In the genomic region with DNA sequence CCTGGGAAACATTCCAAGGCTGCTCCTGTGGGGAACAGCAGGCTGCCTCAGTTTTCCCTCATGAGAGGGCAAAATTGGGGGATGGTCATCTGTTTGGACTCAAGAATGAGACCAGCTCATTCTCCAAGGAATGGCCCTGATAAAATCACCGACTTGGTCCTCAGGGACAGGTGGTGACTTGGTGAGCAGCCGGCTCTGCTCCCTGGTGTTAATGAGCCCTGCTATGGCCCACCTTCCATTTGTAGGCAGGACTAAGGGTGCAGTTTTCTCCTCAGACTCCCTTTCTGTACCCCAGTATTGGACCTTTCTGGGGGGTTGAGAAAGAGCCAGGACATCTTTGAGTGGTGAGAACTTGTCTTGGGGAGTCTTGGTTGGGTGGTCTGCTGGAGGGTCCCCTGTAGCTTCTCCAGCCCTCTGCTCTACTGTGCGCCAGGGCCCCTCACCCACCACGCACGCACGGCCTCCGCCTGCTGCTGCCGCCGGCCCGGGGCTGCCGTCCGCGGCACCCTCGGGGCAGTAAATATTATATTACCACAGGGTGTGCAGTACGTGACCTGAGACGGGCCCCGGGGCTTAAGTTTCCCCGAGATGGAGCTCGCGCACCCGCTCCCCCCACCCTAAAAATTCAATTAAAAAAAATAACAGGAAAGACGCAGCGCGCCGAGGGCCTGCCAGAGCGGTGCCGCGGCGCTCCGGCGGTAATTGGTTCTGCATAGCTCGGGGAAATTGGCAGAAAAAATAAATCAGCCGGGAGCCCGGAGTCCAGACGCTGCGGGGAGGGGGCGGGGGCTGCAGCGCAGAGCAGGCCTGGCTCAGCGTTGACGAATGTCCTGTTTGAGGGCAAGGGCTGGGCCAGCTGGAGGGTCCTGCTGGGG, we compare ENCODE assay signal across 9 mouse cellular contexts.
DNase-seq lines count a peak whose midpoint lies in the region; ATAC-seq and TF ChIP-seq lines count a peak whose summit lies in the region.
"Had no signal": no experiment of that assay in that cellular context is flagged by ENCODE, and none has a peak within 500 bp of the region (broad histone marks: within the 10 kb centered on the region; RNA-seq: fewer than 3 reads in every experiment).

No protein-coding gene starts in this region.

- intact Hi-C loops in left cerebral cortex, postnatal 36 days (cut with DNase I), result no loop called here

- peak overlapping the region; percentile 48 for H3K4me3 ChIP-seq in testis, adult 2 months (ENCODE audit: control insufficient read depth, low read depth, low read length)
- peak overlapping the region; percentile 37 for H3K4me3 ChIP-seq in embryonic facial prominence, embryonic 15.5 days (replicated peaks)
- peak overlapping the region; percentile 37 for H3K4me3 ChIP-seq in hindbrain, embryonic 12.5 days

- H3K27me3 ChIP-seq in testis, adult 2 months (ENCODE audit: control insufficient read depth, insufficient read depth, low read length), result no peaks in the 10 kb centered on the region
- peaks cover 3% of the 10 kb centered on the region for H3K27me3 ChIP-seq in embryonic facial prominence, embryonic 15.5 days
- peaks cover 26% of the 10 kb centered on the region for H3K27me3 ChIP-seq in hindbrain, embryonic 12.5 days

- H3K27ac ChIP-seq in testis, adult 2 months (ENCODE audit: control insufficient read depth, insufficient read depth, low read depth, low read length), result no peak overlapping the region
- peak overlapping the region; percentile 70 for H3K27ac ChIP-seq in embryonic facial prominence, embryonic 15.5 days (replicated peaks)
- H3K27ac ChIP-seq in hindbrain, embryonic 12.5 days, result peak overlapping the region; percentile 72
- H3K27ac ChIP-seq: macrophage had no signal

- no peaks in the 10 kb centered on the region for H3K9me3 ChIP-seq in embryonic facial prominence, embryonic 15.5 days (replicated peaks)
- no peaks in the 10 kb centered on the region for H3K9me3 ChIP-seq in hindbrain, embryonic 12.5 days (replicated peaks)

- no peak for TF ChIP-seq CTCF in testis, adult 2 months (IDR thresholded peaks at IDR 0.05; ENCODE audit: control insufficient read depth, insufficient read depth, insufficient replicate concordance, low read depth, low read length)

- ATAC-seq in embryonic facial prominence, embryonic 15.5 days (ENCODE audit: insufficient number of reproducible peaks, low FRiP score, low TSS enrichment, low read depth), result peak; percentile 75
- peak; percentile 83 for ATAC-seq in hindbrain, embryonic 12.5 days (ENCODE audit: low FRiP score)

- H3K4me1 ChIP-seq in testis, adult 2 months (ENCODE audit: control insufficient read depth, insufficient read depth, low read length), result peaks cover 9% of the 10 kb centered on the region
- peaks cover 28% of the 10 kb centered on the region for H3K4me1 ChIP-seq in embryonic facial prominence, embryonic 15.5 days
- H3K4me1 ChIP-seq in hindbrain, embryonic 12.5 days, result peaks cover 31% of the 10 kb centered on the region

- no peak for TF ChIP-seq POLR2A in testis, adult 2 months (IDR thresholded peaks at IDR 0.05; ENCODE audit: control insufficient read depth, low read depth, low read length)

- 1% methylated on average over 40 of the region's 40 CpGs for WGBS in embryonic facial prominence, embryonic 15.5 days
- under 1% methylated on average over 40 of the region's 40 CpGs for WGBS in hindbrain, embryonic 12.5 days

- H3K36me3 ChIP-seq in testis, adult 2 months (ENCODE audit: control insufficient read depth, insufficient read depth, low read length), result no peaks in the 10 kb centered on the region
- H3K36me3 ChIP-seq in embryonic facial prominence, embryonic 15.5 days, result no peaks in the 10 kb centered on the region
- no peaks in the 10 kb centered on the region for H3K36me3 ChIP-seq in hindbrain, embryonic 12.5 days

- H3K9ac ChIP-seq in embryonic facial prominence, embryonic 15.5 days, result no peak overlapping the region
- H3K9ac ChIP-seq in hindbrain, embryonic 12.5 days, result peak overlapping the region; percentile 60; the same call in 1 of the 2 replicates

- peak overlapping the region; percentile 70 for H3K4me2 ChIP-seq in embryonic facial prominence, embryonic 15.5 days (replicated peaks)
- H3K4me2 ChIP-seq in hindbrain, embryonic 12.5 days (replicated peaks), result peak overlapping the region; percentile 74

- no peak for DNase-seq in testis, postnatal 10 days (ENCODE audit: low spot score)
- peak; percentile 27 to 43 for DNase-seq in left cerebral cortex, postnatal 36 days (ENCODE audit: low spot score in 2 of 2)
- DNase-seq in neural tube, embryonic 10.5 days (ENCODE audit: extremely low spot score, low spot score), result peak; percentile 84
- no peak for DNase-seq in thymus, postnatal 10 days (ENCODE audit: low spot score in 2 of 2)
- DNase-seq in urinary bladder, postnatal 4 days (ENCODE audit: low spot score in 2 of 2), result no peak

Comparison
In these comparisons a context has a peak if more than half of its experiments do, and no peak if none do; other contexts are left out.
1. DNase-seq: peak in left cerebral cortex, postnatal 36 days (2 of 2) and neural tube, embryonic 10.5 days (single experiment); none in testis, postnatal 10 days (single experiment), thymus, postnatal 10 days (0 of 2) and urinary bladder, postnatal 4 days (0 of 2).
2. Peak in every context shown above with its lines, with median percentiles within 50 percentile points of each other: H3K4me3 ChIP-seq.